Mouse (Mus musculus) testis, postnatal 14 days (tissue): ENCODE measurements around the gene Vps52.

Source experiments
- DNase-seq: peaks from one replicate; pipeline ENCODE4 v3.0.0; 2021; ENCODE audit warnings: low spot score

Vps52 gene

DNA sequence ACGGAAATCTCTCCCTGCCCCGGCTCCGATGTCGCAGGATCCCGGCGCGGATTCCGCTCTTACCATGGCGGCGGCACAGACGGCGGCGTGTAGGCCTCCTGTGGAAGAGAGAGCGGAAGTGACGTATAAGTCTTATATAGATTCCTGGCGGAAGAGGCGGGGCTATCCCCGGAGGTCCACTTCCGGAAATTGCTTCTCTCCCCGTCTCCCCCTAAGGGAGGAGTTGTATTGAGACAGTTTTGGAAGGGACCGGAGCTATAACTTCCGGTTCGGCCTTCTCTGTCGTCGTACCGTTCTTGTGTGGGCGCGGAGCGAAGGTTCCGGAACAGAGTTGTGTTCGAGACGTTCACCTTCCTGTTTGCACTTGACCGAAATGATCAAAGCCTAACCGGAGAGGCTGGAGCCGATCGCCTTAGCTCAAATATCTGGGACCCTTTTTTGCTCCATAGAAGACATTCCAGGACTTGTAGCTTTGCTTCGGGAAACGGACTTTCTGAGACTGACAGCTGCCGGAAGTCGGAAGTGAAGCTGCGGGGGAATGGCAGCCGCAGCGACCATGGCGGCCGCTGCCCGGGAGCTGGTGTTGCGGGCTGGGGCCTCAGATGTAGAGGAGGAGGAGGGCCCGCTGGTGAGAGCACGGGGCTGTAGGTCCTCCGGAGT lies at the start of gene Vps52, which contains the start of gene Rps18:
TSS of gene Vps52 (plus strand) at position 258 of the 660 bp plus-strand sequence.
TSS of gene Rps18 (minus strand) at position 447 of the 660 bp plus-strand sequence.
- peak; percentile 97 for DNase-seq

DNA sequence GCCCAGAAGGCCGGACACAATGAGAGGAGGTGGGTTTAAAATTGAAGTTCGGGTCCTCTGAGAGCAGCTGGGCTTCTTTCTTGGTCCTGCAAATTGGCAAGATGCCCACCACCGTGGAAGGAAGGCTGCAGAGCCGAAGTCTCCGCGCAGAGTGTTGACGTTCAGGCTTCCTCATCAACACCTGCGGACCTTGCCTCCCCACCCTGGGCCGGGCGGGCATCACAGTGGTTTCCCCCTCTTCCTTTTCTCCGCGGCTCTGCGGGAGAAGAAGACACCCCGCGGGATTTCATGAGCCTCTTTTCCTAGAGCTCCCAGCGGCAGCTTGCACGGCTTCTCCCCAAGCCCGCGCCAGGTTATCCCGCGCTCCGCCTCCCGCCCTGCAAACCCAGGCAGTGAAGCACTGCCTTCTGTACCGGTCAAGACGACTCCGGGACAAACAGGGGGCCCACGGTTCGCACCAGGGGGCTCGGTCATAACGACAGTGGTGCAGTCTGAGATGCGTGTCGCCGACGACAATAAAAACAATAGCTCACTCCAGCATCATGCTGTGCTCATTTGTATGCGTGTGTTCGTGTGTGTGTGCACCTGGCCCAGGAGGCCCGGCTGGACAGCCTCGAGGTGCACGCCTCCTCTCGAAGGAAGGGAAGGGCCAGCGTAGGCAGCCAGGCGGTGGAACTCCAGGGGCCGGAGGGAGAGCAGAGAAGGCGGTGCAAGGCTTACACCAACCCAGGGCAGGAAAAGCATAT lies 47.1 kb upstream of the Vps52 start:
- DNase-seq: no peak

- peak; percentile 97 for DNase-seq
Measured at GRCm38 (mm10) chr17:33909077-33909868, 46.3 kb upstream of the Vps52 start, which contains the start of gene Daxx. TSS of gene Daxx (plus strand) at chr17:33909414.

DNA sequence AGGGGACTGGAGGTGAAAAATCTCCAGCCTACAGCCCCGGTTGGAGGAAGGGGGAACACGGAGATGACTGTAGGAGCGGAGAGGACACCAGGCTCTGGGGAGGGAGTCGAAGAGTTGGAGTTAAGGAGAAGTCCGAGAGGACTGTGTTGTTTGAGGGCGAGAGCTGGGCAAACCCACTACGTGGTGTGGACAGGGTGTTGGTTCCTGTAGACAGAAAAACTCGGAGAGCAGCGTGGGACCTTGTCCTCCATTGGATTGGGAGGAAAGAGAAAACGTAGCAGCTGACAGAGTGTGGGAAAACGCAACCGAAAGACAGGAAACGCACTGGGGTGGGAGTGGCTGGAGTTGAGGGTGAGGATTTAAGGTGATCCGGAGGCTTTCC lies 45.8 kb upstream of the Vps52 start:
- DNase-seq: no peak

DNA sequence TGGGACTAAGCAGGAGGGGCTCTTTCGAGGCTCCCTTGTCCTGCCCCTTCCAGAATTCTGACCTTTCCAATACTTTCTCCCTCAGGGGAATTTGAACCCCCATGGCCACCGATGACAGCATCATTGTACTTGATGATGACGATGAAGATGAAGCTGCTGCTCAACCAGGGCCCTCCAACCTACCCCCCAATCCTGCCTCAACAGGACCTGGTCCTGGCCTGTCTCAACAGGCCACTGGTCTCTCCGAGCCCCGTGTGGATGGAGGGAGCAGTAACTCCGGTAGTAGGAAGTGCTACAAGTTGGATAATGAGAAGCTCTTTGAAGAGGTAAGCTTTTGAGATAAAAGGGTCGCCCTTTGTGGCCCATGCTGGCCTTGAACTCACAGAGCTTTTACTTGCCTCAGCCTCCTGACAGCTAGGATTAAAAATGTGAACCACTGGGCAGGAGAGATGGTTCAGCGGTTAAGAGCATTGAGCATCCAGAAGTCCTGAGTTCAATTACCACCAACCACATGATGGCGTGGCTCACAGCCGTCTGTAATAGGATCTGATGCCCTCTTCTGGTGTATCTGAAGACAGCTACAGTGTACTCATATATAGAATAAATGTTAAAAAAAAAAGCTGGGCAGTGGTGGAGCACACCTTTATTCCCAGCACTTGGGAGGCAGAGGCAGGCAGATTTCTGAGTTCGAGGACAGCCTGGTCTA lies 45.1 kb upstream of the Vps52 start:
- no peak for DNase-seq

DNA sequence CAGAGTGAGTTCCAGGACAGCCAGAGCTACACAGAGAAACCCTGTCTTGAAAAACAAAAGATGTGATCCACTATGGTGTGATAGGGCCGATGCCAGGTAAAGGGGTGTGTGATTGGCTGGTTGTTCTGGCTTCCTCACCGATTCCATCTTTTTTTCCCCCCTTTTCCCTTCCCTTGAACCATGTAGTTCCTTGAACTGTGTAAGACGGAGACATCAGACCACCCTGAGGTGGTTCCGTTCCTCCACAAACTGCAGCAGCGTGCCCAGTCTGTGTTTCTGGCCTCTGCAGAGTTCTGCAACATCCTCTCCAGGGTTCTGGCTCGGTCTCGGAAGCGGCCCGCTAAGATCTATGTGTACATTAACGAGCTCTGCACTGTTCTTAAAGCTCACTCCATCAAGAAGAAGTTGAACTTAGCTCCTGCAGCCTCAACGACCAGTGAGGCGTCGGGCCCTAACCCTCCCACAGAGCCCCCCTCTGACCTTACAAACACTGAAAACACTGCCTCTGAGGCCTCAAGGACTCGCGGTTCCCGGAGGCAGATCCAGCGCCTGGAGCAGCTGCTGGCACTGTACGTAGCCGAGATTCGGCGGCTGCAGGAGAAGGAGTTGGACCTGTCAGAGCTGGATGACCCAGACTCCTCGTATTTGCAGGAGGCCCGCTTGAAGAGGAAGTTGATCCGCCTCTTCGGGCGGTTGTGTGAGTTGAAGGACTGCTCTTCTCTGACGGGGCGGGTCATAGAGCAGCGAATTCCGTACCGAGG lies 44.4 kb upstream of the Vps52 start:
- no peak for DNase-seq

DNA sequence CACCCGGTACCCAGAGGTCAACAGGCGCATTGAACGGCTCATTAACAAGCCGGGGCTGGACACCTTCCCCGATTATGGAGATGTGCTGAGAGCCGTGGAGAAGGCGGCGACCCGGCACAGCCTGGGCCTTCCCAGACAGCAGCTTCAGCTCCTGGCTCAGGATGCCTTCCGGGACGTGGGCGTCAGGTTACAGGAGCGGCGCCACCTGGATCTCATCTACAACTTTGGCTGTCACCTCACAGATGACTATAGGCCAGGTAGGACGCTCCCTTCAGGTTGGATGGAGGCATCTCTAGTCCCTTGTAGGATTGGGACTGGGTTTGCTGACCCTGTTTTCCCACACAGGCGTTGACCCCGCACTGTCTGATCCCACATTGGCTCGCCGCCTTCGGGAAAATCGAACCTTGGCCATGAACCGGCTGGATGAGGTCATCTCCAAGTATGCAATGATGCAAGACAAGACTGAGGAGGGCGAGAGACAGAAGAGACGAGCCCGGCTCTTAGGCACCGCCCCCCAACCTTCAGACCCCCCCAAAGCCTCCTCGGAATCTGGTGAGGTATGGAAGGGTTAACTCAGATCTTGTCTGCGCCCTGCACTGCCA lies 43.7 kb upstream of the Vps52 start:
- DNase-seq: no peak

GRCm38 (mm10) chr17:33913264-33913663 lies 42.3 kb upstream of the Vps52 start:
- DNase-seq: no peak

- no peak for DNase-seq
Measured at GRCm38 (mm10) chr17:33913905-33914304, 41.7 kb upstream of the Vps52 start.

DNA sequence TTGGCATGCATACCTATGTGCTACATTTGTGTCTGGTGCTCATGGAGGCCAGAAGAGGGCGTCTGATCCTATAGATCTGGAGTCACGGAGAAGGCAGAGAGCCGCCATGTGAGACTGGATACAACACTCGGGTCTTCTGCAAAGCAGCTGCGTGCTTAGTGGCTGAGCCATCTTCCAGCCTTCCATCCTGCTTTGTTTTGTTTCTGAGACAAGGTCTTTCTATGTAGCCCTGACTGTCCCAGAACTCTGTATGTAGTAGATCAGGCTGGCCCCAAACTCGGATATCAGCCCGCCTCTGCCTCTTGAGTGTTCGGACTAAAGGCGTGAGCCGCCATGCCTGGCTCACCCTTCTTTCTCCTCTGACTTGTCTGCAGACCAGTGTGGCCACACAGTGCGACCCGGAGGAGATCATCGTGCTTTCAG lies 40.6 kb upstream of the Vps52 start:
- no peak for DNase-seq

DNA sequence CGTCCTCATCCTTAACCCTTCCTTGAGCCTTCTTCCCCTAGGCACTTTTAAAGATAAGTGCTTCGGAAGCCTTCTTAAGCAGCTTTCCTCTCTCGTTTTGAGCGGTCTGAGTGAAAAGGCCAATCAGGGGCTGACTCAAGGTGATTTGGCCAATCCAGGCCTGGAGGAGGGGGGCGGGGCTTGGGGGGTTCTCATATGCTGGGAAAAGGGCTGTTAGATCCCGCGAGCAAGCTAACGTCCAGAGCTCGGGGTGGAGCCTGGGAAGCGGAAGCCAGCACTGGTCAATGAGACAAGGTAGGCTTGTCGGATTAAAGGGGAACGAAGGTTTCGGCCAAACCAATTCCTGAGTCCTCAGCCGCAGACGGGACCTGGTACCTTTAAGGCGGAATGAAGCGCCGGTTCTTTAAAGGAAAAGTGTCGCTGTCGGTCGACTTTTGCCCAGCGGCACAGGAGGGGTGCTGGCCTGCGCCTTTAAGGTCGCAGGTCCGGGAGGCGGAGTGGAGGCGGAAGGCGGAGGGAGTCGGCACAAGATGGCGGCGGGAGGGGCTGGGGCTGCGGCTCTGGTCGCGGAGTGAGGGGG lies 39.9 kb upstream of the Vps52 start, which contains the start of the genes Tapbp and Zbtb22:
TSS of gene Tapbp (plus strand) at position 229 of the 580 bp plus-strand sequence.
TSS of gene Zbtb22 (plus strand) at position 234 of the 580 bp plus-strand sequence.
- peak; percentile 98 for DNase-seq

GRCm38 (mm10) chr17:33916294-33916693 lies 39.3 kb upstream of the Vps52 start:
- peak; percentile 82 for DNase-seq

DNA sequence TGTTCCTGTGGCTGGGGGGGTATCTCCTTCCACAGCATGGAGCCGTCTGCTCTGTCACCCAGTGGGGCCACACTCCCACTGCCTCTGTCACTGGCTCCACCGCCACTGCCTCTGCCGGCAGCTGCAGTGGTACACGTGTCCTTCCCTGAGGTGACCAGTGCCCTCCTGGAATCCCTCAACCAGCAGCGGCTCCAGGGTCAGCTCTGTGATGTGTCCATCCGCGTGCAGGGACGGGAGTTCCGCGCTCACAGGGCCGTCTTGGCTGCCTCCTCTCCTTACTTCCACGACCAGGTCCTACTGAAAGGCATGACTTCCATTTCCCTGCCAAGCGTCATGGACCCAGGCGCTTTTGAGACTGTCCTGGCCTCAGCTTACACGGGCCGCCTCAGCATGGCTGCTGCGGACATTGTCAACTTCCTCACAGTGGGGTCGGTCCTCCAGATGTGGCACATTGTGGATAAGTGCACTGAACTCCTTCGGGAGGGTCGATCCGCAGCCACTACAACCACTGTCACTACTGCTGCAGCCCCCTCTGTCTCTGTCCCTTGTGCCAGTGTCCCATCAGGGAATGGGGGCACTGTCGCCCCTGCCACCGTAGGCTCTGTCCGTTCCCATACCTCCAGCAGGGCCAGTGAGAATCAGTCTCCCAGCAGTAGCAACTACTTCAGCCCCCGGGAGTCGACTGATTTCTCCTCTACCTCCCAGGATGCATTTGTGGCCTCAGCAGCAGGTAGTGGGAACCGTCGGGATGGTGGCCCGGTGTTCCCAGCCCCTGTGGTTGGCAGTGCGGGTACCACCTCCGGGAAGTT lies 38.6 kb upstream of the Vps52 start:
- no peak for DNase-seq

GRCm38 (mm10) chr17:33917656-33918292 lies 37.8 kb upstream of the Vps52 start:
- DNase-seq: no peak

- no peak for DNase-seq
Measured at GRCm38 (mm10) chr17:33918293-33919203, 37.1 kb upstream of the Vps52 start.

DNA sequence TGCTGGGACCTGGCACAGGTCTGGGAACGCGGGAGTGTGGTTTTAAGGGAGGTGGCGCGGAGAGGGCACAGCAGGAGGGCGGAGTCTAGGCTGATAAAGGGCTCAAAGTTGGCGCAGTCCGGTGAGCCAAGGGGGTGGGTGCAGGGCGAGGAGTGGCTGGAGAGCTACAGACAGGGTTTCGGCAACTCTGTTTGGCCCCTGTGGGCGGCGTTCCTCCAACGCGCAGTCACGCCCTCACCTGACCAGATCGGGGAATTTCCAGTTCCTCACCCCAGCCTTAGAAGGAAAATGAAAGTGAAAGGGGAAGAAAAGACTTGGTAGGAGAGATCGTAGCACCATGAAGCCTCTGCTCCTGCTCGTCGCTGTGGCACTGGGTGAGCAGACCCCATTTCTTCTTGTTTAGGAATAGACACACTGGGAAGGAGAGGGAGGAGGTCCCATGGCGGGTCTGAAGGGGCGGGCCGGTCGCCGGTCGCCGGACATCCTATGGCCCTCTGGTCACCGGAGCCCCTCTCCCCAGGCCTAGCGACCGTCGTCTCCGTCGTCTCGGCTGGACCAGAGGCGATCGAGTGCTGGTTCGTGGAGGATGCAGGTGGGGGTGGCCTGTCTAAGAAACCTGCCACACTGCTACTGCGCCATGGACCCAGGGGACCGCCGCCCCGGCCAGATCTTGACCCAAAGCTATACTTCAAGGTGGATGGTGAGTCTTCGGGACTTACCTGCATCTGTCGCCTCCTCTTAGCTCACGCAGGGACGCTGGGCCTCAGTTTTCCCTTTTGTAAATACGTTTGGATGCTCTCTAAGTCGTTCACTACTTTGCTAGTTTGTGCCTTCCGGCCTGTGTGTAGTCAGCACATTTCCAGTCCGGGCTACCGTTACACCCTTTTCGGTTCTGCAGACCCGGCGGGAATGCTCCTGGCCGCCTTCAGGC lies 36.0 kb upstream of the Vps52 start:
- peak; percentile 87 for DNase-seq
